Mouse (Mus musculus) kidney, postnatal 0 days (tissue): ENCODE measurements around the gene Msx2. TPM values are rescaled to one million over a fixed set of nuclear protein-coding genes. Genes with fewer than 3 reads are reported as not detected.

Experiments used
- ATAC-seq: fragments of 200-750 bp; cut with Nextera tagmentation; replicated peaks from 2 replicates; pipeline ENCODE4 v1.8.0; 2017; ENCODE audit warnings: low read depth, moderate number of reproducible peaks, moderate TSS enrichment, moderate library complexity; ENCODE audit not compliant: low FRiP score
- DNase-seq: peaks from one replicate; pipeline ENCODE4 v3.0.0-alpha.2; 2016; ENCODE audit warnings: low spot score
- H3K27ac ChIP-seq: fragments of 300-500 bp; sonication (generic); 2 replicates; pipeline ENCODE4 v1.5.1; 2014; ENCODE audit warnings: mild to moderate bottlenecking
- H3K27me3 ChIP-seq: fragments of 300-500 bp; sonication (generic); 2 replicates; pipeline ENCODE4 v1.6.1; 2014; ENCODE audit warnings: low read length, mixed read lengths; ENCODE audit not compliant: insufficient read depth
- H3K36me3 ChIP-seq: fragments of 300-500 bp; sonication (generic); 2 replicates; pipeline ENCODE4 v1.6.1; 2014; ENCODE audit warnings: low read length, mixed read lengths; ENCODE audit not compliant: insufficient read depth
- H3K4me1 ChIP-seq: fragments of 300-500 bp; sonication (generic); replicated peaks from 2 replicates; pipeline ENCODE4 v1.6.1; 2014; ENCODE audit warnings: antibody characterized with exemption, low read length, mixed read lengths; ENCODE audit not compliant: insufficient read depth
- H3K4me2 ChIP-seq: fragments of 300-500 bp; sonication (generic); 2 replicates; pipeline ENCODE4 v1.6.1; 2014; ENCODE audit warnings: mild to moderate bottlenecking, low read length, moderate library complexity, mixed read lengths
- H3K4me3 ChIP-seq: fragments of 300-500 bp; sonication (generic); replicated peaks from 2 replicates; pipeline ENCODE4 v1.5.1; 2014; ENCODE audit warnings: low read depth, low read length
- H3K9ac ChIP-seq: fragments of 300-500 bp; sonication (generic); 2 replicates; pipeline ENCODE4 v1.6.1; 2014; ENCODE audit warnings: low read depth, low read length
- H3K9me3 ChIP-seq: fragments of 300-500 bp; sonication (generic); replicated peaks from 2 replicates; pipeline ENCODE4 v1.6.1; 2016; ENCODE audit warnings: low read length, inconsistent platforms, mixed read lengths
- CTCF ChIP-seq: IDR thresholded peaks from 2 replicates; pipeline ENCODE4 v1.5.1; 2016; ENCODE audit warnings: antibody characterized with exemption, low read depth, mild to moderate bottlenecking, moderate library complexity
- WGBS: fragments of 180-500 bp; shearing (Covaris S2); extraction: QIAGEN DNeasy Blood & Tissue Kit; methylation state at CpG from one replicate; pipeline ENCODE4 v1.1.7; 2014; 5-methylcytosine and 5-hydroxymethylcytosine counted together
- polyA plus RNA-seq: library from polyadenylated mRNA; unstranded; fragments of >200 nt; fragmentation: Nextera tagmentation; extraction: Ambion mirVana; gene quantifications from 2 replicates; pipeline ENCODE4 v1.2.1, GENCODE M21; 2015

Msx2 gene
- polyA plus RNA-seq, 1 experiment from 2014 or later, result 1.4 TPM

GRCm38 (mm10) chr13:53462649-53462970 is 10.3 kb downstream of the Msx2 start:
- no peak for DNase-seq
- under 1% methylated on average over 15 of the region's 15 CpGs for WGBS
- ATAC-seq, result no peak

DNA sequence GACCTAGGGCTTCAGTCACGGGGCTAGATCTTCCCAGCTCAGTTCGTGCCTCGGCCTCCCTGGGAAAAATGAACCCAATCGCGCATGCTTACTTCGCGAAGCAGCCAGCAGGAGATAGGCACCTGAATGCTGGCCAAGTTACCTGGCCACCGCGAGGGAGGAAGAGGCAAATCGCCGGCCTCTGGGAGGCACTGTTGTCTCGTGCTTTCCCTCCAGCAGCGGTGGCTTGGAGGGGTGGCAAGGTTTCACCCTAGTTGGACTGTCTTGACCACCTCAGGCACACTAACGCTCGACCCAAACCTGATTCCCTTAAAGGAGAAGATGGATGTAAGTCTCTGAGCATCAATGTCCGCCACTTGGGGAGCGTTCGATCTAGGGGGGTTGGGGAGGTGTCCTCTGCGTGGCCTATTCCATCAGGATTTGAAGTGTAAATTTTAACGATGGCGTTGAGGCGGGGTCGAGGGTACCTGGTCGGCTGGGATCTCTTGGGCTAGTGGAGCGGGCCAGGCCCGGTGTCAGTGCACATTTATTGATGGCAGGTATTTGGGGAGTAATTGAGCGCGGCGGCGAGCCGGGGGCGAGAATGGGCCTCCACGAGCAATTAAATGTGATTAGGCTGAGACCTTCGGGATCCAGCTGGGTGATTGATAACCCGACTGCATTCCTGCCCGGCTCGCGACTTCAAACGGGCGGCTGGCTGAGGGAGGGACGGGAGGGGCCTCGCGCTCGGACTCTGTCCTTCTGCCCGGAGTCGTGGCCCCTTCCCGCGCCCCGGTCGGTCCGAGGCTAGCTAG is 10.8 kb downstream of the Msx2 start:
- ATAC-seq, result no peak
- Histone ChIP-seq H3K9me3 (no peaks in the 10 kb centered on the region), H3K27me3 (peaks cover 70% of the 10 kb centered on the region), H3K4me3 (peak overlapping the region; percentile 23; the same call in 1 of the 2 replicates), H3K4me1 (no peaks in the 10 kb centered on the region; the same call in 1 of the 2 replicates), H3K27ac (no peak overlapping the region), H3K36me3 (no peaks in the 10 kb centered on the region), H3K4me2 (peak overlapping the region; percentile 45), H3K9ac (no peak overlapping the region)
- under 1% methylated on average over 51 of the region's 51 CpGs for WGBS
- peak; percentile 54 for DNase-seq
- TF ChIP-seq CTCF, result peak; percentile 76

More at GRCm38 (mm10) chr13:53462649-53462970, 10.3 kb downstream of the Msx2 start:
- Histone ChIP-seq H3K9me3 (no peaks in the 10 kb centered on the region), H3K27ac (no peak overlapping the region), H3K4me3 (peak overlapping the region; percentile 23; the same call in 1 of the 2 replicates), H3K4me1 (no peaks in the 10 kb centered on the region; the same call in 1 of the 2 replicates), H3K9ac (no peak overlapping the region), H3K36me3 (no peaks in the 10 kb centered on the region), H3K27me3 (peaks cover 75% of the 10 kb centered on the region), H3K4me2 (peak overlapping the region; percentile 45)
- no peak for TF ChIP-seq CTCF

- no peak for TF ChIP-seq CTCF
- Histone ChIP-seq H3K9ac (no peak overlapping the region), H3K4me1 (no peaks in the 10 kb centered on the region; the same call in 1 of the 2 replicates), H3K9me3 (no peaks in the 10 kb centered on the region), H3K4me2 (no peak overlapping the region), H3K4me3 (no peak overlapping the region), H3K27ac (no peak overlapping the region), H3K27me3 (peaks cover 69% of the 10 kb centered on the region), H3K36me3 (no peaks in the 10 kb centered on the region)
- 19% methylated on average over 2 of the region's 2 CpGs for WGBS
- DNase-seq (no peak), ATAC-seq (no peak)
Observed at GRCm38 (mm10) chr13:53461346-53461745, 11.5 kb downstream of the Msx2 start.

DNA sequence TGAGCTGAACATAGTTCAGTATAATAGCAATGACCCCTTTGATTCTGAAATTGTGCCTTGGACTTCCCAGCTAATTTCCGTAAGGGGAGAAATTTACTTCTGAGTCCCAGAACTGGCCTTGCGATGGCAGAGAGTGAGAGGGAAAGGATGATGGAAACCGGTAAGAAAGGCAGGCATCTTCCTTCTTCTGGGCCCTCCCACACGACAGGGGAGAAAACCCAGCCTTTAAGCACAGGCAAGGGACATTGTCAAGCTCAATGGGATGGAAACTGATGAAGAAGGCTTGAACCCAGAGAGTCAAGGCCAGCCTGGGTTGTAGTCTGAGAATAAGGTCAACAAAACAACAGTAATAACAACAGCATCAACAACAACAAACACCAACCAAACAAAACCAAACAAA is 14.1 kb downstream of the Msx2 start:
- Histone ChIP-seq H3K36me3 (no peaks in the 10 kb centered on the region), H3K9me3 (no peaks in the 10 kb centered on the region), H3K4me2 (no peak overlapping the region), H3K27ac (no peak overlapping the region), H3K4me3 (no peak overlapping the region), H3K4me1 (no peaks in the 10 kb centered on the region; the same call in 1 of the 2 replicates), H3K9ac (no peak overlapping the region), H3K27me3 (peaks cover 52% of the 10 kb centered on the region)
- no peak for DNase-seq
- TF ChIP-seq CTCF, result no peak
- 65% methylated on average over 4 of the region's 4 CpGs for WGBS
- no peak for ATAC-seq

- H3K27ac ChIP-seq, result no peak overlapping the region
- ATAC-seq, result no peak
- 10% methylated on average over 21 of the region's 21 CpGs for WGBS
- H3K4me3 ChIP-seq, result no peak overlapping the region
- DNase-seq, result no peak
- no peaks in the 10 kb centered on the region for H3K4me1 ChIP-seq
- TF ChIP-seq CTCF, result no peak
- no peaks in the 10 kb centered on the region for H3K36me3 ChIP-seq
- peak overlapping the region; percentile 41 for H3K4me2 ChIP-seq
- 0 out of 2 replicates have a peak, but pooled peaks cover 19% of the 10 kb centered on the region for H3K27me3 ChIP-seq
- no peaks in the 10 kb centered on the region for H3K9me3 ChIP-seq
- no peak overlapping the region for H3K9ac ChIP-seq
Observed at GRCm38 (mm10) chr13:53454794-53455672, 17.8 kb downstream of the Msx2 start.

DNA sequence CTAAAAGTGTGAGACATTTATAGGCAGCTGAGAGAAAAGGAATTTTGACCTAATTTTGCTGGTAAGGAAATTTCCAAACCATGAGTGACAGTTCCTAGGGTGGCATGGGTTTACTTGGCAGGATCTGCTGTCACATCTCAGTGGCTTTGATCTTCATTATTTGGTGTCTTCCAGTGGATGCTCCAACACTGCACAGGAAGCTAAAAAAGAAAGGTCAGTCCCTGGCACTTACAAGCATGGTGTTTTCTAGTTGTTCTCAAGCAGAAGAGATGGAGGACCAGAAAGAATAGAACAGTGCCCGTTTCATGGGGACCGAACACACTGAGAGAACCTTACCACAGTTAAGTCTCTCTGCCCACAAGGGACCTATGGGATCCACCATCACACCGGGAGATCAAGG is 18.9 kb downstream of the Msx2 start:
- TF ChIP-seq CTCF, result no peak
- Histone ChIP-seq H3K4me2 (no peak overlapping the region), H3K27ac (no peak overlapping the region), H3K4me1 (no peaks in the 10 kb centered on the region), H3K9ac (no peak overlapping the region), H3K9me3 (no peaks in the 10 kb centered on the region), H3K4me3 (no peak overlapping the region), H3K27me3 (0 out of 2 replicates have a peak, but pooled peaks cover 12% of the 10 kb centered on the region), H3K36me3 (no peaks in the 10 kb centered on the region)
- WGBS, result 87% methylated on average over 3 of the region's 3 CpGs
- ATAC-seq (no peak), DNase-seq (no peak)
